Mouse (Mus musculus) liver, embryonic 14.5 days (tissue): ENCODE measurements at regions not wholly inside any gene's neighbourhood (a gene's known extent, or its start where the extent isn't known, plus 50 kb on each side); places are given as distances from the start of the nearest gene placed in this dataset.

Experiments used
- CTCF ChIP-seq: IDR thresholded peaks from 2 replicates; pipeline ENCODE4 v1.5.1; 2016; ENCODE audit warnings: antibody characterized with exemption, low read depth, control low read depth
- EP300 ChIP-seq: IDR thresholded peaks from 2 replicates; pipeline ENCODE4 v1.6.1; 2016; ENCODE audit warnings: antibody characterized with exemption, low read depth

DNA sequence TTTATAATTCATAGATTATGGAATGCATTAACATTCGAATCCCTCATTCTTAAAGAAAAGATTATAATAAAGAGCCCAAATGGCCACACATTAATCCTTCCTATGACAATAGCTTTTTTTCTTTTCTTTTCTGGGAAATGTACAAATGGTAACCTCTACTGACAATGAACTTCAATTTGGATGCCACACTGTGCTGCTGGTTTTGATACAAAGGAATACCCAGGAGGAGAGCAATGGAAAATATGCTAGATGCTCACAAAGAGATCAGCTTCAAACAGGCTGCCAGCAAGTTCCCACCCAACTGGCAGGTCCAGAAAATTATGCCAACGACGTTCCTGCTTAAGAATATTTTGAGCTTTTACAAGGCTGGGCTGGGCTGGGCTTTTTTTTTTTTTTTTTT is 364.4 kb upstream of the Dpp10 start:
- no peak for TF ChIP-seq CTCF
- no peak for TF ChIP-seq EP300
